Mouse (Mus musculus) induced T-regulatory cell, adult 2 months (primary cell): ENCODE results near the gene Atp10a.
A peak's percentile ranks its signal among the peaks of the same experiment; 100 is the strongest.

Experiments used
- DNase-seq: peaks from one replicate; pipeline ENCODE4 v3.0.0-alpha.2; 2012; ENCODE audit warnings: low read depth

Atp10a gene

GRCm38 (mm10) chr7:58740196-58740595 lies 84.2 kb downstream of the Atp10a start:
- DNase-seq = no peak

DNA sequence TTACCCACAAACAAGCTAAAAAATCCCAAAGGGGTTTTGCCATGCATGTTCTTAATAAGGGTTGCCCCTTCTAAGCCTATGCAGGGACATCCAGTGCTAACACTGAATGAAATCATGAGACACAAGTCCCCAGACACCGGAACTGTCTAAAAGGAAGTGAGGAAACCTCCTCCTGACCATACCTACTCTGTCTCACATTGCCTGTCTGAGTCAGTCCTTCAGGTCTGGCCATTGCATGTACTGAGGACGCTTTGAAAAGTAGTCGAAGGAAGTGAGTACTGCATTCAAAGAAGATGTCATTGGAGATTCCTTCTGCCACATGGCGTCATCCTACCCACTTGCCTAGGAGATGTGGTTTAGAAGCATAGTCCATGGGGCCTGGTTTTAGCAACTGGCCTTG lies 84.9 kb downstream of the Atp10a start:
- no peak for DNase-seq

- DNase-seq = peak; percentile 33
Observed at GRCm38 (mm10) chr7:58742009-58742408, 86.0 kb downstream of the Atp10a start.

GRCm38 (mm10) chr7:58742648-58743047 lies 86.7 kb downstream of the Atp10a start:
- no peak for DNase-seq

GRCm38 (mm10) chr7:58743362-58744320 lies 87.7 kb downstream of the Atp10a start:
- DNase-seq = peak; percentile 32

GRCm38 (mm10) chr7:58746817-58747216 lies 90.9 kb downstream of the Atp10a start:
- no peak for DNase-seq

DNA sequence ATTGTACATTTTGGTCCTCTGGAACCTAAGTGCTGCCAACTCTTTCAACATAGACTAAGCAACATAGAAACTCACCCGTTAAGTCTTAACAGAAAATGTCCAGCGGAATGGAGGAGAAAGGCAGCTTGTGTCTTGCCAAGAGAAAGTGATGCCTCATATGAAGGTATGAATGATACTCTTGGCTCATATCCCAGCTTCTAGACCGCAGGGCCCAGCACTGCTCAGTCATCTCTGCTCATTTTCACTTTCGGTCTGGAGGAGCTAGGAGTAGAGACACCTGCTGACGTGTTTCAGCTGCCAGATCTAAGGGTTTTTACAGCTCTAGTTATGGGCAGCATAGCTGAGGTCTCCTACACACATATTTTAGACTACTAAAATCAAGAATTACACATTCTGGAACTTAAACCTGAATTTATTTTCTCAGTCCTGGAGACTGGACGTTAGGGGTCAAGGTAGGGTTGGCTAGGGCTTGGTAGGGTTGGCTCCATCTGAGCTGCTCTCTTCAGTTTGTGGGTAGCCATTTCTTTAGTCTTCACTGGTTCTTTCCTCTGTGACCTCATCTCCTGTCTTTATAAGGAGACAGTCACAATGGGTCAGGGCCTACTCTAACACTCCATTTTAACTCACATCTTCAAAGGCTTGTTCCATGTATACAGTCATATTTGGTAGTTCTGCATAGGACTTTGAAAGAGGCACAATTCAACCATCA lies 94.1 kb downstream of the Atp10a start:
- peak; percentile 86 for DNase-seq

GRCm38 (mm10) chr7:58752041-58752440 lies 96.1 kb downstream of the Atp10a start:
- no peak for DNase-seq

- DNase-seq = no peak
Observed at GRCm38 (mm10) chr7:58754076-58754475, 98.1 kb downstream of the Atp10a start.

GRCm38 (mm10) chr7:58754536-58754935 lies 98.6 kb downstream of the Atp10a start:
- no peak for DNase-seq

GRCm38 (mm10) chr7:58755083-58755482 lies 99.1 kb downstream of the Atp10a start:
- DNase-seq = no peak

DNA sequence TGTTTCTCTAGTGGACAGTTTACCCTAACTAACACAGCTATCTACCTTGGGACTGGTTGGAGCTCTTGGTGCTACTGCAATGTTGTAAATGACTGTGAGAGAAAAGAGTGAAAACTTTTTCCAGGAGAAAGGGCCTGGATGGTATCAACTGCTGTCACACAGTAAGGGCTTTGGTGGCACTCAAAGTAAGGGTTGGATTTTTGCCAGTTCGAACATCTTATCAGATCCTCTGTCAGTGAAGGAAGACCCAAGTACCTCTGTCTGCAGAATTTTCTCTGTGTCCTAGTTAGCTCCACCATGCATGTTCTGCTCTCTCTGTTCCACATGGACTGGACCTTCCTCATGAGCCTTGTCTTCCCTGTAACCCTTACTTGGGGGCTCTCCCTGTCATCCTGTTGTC lies 99.9 kb downstream of the Atp10a start:
- DNase-seq = no peak

DNA sequence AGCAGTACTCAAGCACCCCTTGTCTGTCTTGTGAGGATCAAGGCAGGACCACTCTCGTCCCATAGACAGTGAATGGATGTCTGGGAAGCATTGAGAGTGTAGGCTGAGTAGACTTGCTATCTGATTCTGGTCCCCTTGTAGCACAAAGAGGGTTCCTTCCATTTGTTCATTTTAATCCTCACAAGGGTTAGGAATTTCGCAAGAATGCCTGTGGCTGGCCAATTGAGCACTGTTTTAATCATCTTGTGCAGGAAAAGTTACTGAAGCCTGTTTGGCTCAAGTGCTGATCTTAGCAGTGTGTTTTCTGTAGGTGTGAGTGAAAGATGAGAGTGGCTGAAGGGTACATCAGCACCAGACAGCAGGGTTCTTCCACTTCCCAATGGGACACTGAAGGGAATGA lies 101.4 kb downstream of the Atp10a start:
- DNase-seq = no peak

DNA sequence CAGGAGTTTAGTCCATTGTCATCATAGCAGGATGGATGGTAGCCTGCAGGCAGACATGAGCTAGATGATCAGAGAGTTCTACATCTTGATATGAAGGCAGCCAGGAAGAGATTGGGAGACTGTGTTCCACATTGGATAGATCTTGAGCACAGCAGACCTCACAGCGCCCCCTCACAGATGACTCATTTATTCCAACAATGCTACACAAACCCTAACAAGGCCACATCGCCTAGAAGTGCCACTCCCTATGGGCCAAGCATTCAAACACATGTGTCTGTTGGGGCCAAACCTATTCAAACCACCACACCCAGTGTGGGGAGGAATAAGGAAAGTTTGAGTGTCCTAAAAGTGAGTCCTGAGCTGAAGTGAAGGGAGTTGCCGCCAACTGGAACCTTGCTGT lies 102.4 kb downstream of the Atp10a start:
- DNase-seq = no peak

GRCm38 (mm10) chr7:58759265-58759664 lies 103.3 kb downstream of the Atp10a start:
- no peak for DNase-seq

- no peak for DNase-seq
Observed at GRCm38 (mm10) chr7:58767257-58767656, 111.3 kb downstream of the Atp10a start.

GRCm38 (mm10) chr7:58768253-58768652 lies 112.3 kb downstream of the Atp10a start:
- no peak for DNase-seq

DNA sequence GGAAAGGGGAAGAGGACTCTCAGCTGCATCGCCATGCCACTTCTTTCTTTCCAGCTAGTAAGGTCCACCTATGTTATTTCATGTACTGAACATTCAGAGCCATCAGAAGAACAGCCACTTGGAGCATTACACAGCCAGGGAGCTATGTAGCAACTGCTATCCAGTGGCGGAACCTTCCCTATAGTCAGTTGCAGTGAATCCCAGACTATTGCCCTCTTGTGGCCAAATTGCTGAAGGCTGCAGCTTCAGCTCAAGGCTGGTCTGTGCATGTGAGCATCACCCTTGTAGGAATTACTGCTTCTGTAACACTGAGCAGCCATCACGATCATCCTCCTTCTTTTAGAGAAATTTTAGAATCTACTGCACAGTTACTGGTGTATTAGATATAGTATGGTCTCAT lies 114.3 kb downstream of the Atp10a start:
- peak; percentile 57 for DNase-seq

DNA sequence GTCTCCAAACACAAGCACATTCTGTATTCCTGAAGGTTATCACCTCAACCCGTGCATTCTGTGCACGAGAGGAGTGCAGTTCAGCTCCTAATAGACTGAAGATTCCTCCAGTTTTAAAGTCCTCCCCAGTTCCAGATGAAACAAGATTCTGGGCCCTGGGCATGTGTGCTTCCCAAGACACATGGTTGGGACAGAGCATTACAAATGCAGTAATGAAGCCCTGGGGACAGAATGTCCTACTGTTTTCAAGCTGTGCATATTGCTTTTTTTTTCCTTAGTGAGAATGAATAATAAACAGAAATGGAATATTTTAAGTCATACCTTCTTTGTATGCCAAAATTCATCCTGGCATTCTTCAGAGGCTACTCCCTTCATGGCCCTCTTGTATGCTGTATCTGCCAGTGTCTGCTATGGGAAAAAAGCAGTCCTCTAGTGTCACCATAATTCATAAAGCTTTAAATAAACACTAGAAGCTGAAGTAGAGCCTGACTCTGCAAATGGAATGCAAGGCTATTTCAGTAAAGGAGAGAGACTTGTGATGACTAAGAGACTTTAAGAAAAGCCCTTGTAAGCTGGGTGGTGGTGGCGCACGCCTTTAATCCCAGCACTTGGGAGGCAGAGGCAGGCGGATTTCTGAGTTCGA lies 116.2 kb downstream of the Atp10a start:
- DNase-seq = no peak

DNA sequence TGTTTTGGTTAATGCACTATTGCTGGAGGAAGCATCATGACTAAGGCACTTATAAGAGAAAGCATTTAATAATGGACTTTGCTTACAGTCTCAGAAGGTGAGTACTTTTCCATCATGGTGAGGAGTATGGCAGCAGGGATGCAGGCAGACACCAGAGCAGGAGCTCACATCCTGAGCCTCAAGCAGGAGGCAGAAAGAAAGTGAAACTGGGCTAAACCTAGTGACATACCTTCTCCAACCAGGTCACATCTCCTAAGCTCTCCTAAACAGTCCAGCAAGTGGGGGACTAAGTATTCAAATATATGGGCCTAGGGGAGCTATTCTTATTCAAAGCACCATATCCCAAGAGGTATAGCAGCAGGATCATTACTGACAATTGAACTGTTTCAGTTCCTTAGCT lies 123.2 kb downstream of the Atp10a start:
- DNase-seq = peak; percentile 10

- no peak for DNase-seq
Observed at GRCm38 (mm10) chr7:58786986-58787385, 131.0 kb downstream of the Atp10a start.

- DNase-seq = no peak
Observed at GRCm38 (mm10) chr7:58787585-58787984, 131.6 kb downstream of the Atp10a start.
